Mouse (Mus musculus) WW6 (cell line): ENCODE data around the gene Tekt2.

Experiments used
- DNase-seq: peaks from one replicate; pipeline ENCODE4 v3.0.0-alpha.2; 2013; ENCODE audit warnings: low read depth, low spot score

Tekt2 gene

DNA sequence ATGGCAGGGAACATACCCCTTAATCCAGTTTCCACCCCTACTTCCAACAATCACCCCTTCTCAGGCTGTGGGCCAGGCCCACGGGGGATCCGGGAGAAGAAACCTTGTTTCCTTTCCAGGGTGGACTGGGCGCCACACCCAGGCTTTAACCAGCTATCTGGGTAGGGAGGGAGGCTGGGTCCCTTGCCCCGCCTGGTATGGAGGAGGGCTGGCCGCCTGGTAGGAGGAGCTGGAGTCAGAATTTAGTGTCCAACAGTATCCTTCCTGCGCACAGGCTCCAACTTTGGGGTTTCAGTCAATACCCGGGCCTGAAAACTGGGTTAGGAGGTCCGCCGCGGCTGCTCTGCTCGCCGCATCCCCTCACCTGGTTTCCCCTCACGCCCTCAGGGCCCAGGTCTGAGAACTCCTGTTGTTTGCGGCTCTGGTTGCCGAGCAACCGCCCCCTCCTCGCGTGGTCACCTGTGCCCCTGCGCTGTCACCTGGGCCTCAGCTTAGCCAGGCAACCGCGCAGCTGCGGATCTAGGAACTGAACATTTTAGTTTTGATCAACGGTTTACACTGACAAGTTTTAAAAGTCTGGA is at the start of gene Tekt2:
TSS of gene Tekt2 (minus strand) at position 408 of the 581 bp plus-strand sequence.
- no peak for DNase-seq

DNA sequence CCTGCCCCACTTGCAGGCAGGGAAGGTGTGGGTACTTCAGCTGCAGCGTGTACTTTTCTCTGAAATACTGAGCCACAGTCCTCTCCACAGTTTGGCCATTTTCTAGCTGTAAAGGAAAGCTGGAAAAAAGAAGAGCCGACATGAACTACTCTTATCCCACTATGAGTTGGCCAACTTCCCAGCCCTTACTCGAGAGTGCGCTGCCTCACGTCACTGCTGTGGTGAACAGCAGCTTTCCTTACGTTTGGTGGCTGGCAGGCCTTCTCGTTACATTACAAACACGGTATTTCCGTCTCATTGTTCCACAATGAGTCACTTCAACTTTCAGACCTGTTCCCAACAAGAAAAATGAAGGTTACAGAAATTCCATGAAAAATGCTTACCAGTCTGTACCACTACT is 46.0 kb upstream of the Tekt2 start:
- no peak for DNase-seq

GRCm38 (mm10) chr4:126360069-126360468 is 34.6 kb upstream of the Tekt2 start:
- no peak for DNase-seq

GRCm38 (mm10) chr4:126343451-126343850 is 18.0 kb upstream of the Tekt2 start:
- no peak for DNase-seq

GRCm38 (mm10) chr4:126339461-126339860 is 14.0 kb upstream of the Tekt2 start:
- DNase-seq = no peak

DNA sequence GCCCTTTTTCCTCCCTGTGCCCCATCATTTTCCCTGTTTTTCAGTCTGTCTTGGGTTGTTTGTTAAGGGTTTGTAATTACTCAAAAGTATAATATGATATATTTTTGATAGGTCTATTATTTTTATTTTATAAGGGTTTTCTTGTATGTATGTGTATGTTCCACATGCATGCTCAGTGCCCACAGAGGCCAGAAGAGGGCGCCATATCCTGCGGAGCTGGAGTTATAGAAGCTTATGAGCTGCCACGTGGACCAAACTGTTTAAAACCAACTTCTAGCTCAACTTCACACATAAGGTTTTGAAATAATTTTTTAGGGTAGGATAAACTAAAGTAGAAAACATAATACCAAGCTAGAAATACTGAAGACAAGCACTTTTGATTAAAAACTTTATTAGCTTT is 6.9 kb upstream of the Tekt2 start:
- no peak for DNase-seq

DNA sequence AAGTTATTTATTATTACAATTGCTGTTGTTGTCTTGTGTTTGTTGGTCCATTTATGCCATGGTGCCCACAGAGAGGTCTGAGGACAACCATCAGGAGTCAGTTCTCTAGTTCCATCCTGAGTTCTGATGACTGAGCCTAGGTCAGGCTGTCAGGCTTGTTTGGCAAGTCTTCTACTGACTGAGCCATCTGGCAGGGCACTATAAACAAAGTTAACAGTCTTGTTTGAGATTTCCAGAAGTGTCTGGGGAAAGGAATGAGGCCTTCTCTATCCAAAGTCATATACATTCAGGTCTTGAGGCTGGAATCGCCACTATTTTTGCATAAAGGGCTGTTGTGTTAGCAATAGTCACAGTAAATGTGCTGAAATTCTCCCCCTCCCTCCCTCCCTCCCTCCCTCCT is 6.3 kb upstream of the Tekt2 start:
- DNase-seq = no peak

GRCm38 (mm10) chr4:126330295-126330694 is 4.8 kb upstream of the Tekt2 start:
- no peak for DNase-seq

GRCm38 (mm10) chr4:126326036-126326435 is 548 bp upstream of the Tekt2 start:
- DNase-seq = no peak

DNA sequence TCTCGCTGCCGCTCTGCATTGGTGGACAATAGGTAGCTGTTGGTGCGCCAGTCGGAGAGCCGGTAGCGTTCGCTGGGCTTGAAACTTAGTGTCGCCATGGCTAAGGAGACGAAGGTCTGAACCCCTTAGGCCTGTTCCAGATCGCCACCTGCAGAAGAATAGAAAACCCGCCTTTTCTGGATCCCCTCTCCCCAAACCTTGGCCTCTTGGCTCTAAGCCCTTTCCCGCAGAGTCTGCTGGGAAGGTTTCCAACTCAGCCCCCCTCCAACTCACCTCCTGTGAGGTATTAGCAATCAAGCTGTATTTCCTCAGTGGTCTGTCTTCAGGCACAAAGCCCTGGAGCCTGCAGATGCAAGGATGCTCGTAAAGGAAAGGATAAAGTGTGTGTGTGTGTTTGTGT is 627 bp downstream of the Tekt2 start:
- no peak for DNase-seq

GRCm38 (mm10) chr4:126322646-126323045 is 2.8 kb downstream of the Tekt2 start:
- no peak for DNase-seq

GRCm38 (mm10) chr4:126321854-126322511 is 3.5 kb downstream of the Tekt2 start:
- no peak for DNase-seq

DNA sequence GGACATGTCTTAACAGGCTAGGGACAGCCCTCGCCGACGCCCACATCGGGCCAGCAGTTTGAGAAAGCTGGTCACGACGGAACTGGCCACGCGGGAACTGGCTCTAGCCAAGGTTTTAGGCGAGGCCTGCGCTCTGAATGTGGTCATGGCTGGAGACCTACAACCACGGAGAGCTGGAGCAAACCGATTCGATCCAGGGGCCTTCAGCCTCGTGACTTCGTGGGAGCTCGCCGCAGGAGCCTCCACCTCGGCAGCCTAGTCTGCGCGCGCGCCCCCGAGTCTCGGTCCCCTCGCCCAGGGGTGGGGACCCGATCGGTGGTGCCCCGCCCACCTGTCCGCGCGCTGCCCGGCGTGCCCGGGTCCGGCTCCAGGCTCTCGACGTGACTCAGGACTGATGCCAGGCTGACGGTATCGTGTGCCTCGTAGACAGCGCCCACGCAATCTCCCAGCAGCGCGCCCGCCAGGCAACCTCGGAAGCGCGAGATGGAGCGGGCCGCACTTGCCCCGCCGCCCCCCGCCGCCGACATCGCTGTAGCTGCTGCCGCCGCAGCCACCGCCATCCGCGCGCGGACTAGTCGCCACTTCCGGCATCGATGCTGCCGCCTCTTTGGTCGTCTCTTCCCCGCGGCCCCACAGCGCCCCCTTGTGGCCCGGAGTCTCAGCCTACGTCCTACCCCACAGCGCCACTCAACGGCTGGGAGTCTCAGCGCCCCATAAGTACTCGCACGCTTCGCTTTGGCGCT is 4.2 kb downstream of the Tekt2 start, which contains the start of gene Adprhl2:
TSS of gene Adprhl2 (minus strand) at position 593 of the 743 bp plus-strand sequence.
- DNase-seq = peak; percentile 96

DNA sequence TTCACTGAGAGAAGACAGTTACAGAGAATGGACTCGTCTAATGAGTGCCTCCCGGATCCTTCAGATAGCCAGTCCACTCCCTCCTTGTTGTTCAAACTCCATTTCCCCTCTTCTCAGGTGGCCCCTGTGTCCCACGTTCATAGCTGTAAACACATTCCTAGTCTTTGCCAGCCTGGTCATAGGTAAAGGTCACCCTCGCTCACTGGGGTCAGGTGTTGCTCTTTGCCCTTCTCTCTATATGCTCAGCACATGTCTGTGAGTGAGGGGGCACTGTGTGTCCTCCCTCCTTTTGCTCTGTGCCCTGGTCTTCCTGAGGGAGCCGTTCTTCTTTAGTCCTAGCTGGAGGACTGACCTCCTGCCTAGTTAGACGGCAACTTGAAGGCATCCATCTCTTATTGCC is 5.7 kb downstream of the Tekt2 start:
- DNase-seq = no peak

GRCm38 (mm10) chr4:126316443-126317040 is 8.9 kb downstream of the Tekt2 start:
- no peak for DNase-seq

DNA sequence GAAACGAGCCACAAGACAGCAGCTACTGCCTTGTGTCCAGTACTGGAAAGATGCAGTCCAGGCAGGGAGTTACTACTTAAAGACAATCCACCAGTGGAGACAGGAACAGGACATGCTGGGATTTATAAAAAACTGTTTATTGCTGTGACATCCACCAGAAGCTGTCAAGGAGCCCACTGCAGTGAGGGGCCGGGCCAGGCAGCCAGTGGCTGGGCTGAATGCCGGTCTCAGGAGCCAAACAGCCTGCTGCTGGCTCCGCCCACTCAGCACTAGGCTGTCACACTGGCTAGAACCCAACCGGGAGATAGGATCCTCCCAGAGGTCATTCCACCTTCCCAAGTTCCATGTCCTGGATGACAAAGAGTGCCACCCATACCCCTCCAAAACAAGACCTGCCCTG is 9.6 kb downstream of the Tekt2 start:
- DNase-seq = no peak

DNA sequence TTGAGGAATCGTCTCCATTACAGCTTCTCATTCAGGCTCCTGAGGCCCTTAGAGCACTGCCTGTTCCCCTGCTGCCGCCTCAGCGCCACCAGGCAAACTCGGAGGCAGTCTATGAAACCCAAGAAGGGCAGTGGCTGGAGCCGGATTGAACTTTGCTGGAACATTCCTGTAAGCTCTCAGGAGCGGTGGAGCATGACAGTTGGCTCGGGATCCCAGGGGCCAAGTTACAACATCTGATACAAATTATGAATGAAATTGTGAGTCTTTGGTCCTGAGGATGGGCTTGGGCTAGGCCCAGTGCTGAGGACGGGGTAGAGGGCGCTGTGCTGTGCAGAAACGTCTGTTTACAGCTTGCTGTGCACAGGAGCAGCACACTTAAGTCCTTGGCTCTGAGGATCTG is 11.1 kb downstream of the Tekt2 start:
- no peak for DNase-seq

DNA sequence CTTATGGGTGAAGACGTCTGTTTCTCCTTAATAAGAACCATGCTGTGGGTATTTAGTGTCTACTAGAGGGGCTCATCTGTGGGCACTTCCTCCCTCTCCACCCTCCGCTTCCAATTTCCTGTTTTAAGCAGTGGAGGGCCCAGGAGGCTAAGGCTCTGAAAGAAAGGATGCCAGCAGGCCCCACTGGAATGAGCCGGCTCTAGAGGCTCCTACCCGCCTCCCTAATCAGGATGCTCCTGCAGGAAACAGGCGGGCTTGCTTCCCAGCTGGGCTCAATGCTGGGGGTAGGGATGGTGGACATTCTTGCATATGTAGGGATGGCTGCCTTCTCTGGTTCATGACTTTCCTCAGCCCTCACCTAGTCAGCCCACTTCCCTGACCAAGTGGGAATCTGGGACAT is 12.3 kb downstream of the Tekt2 start:
- DNase-seq = no peak

DNA sequence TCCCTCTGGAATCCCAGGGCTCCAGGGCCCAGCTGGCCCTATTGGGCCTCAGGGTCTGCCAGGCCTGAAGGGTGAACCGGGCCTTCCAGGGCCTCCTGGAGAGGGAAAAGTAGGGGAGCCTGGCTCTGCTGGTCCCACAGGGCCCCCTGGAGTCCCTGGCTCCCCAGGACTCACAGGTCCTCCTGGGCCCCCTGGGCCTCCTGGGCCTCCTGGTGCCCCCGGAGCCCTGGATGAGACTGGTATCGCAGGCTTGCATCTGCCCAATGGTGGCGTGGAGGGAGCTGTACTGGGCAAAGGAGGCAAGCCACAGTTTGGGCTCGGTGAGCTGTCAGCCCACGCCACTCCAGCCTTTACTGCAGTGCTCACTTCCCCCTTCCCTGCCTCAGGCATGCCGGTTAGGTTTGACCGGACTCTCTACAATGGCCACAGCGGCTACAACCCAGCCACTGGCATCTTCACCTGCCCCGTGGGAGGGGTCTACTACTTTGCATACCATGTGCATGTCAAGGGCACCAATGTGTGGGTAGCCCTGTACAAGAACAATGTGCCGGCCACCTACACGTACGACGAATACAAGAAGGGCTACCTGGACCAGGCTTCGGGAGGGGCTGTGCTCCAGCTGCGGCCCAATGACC is 13.8 kb downstream of the Tekt2 start:
- no peak for DNase-seq

GRCm38 (mm10) chr4:126310344-126310743 is 15.1 kb downstream of the Tekt2 start:
- DNase-seq = no peak

DNA sequence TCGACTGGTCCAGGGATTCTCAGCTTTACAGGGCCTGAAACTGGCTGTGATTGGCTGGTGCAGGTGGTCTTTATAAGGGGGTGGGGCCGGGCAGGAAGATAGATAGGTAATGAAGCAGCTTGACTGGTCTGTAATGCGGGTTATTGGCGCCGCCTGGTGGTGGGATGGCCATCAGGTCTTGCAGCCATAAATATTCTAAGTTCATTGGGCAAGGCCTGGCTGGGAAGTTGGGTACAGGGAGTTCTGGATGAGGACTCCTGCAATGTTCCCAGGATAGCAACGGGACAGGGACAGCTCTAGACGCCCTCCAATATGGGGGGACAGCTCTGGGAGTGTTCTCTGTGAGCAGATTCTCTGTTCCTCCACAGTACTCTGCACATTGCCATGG is 15.6 kb downstream of the Tekt2 start:
- peak; percentile 85 for DNase-seq
